Mouse (Mus musculus): ENCODE measurements around the gene Cntf. TPM values are rescaled to one million over a fixed set of nuclear protein-coding genes. Genes with fewer than 3 reads are reported as not detected.

The Cntf gene
- 3.8 and 4.5 TPM in 2 replicates for polyA plus RNA-seq (2012; rRNA removed)

GRCm38 (mm10) chr19:12765308-12765707 lies at the start of gene Cntf:
TSS of gene Cntf (minus strand) at chr19:12765632.
- no peak within 1 kb of the TSS for H3K4me3 ChIP-seq (replicated peaks; ENCODE audit: insufficient read depth, low read depth, low read length)
- H3K4me1 ChIP-seq (ENCODE audit: control insufficient read depth, insufficient read depth, low read length), result no peaks in the 10 kb centered on the region; the same call in 1 of the 2 replicates
- H3K27ac ChIP-seq (ENCODE audit: insufficient read depth, low read length), result no peak within 1 kb of the TSS
- TF ChIP-seq CTCF (IDR thresholded peaks at IDR 0.05; ENCODE audit: borderline replicate concordance, insufficient read depth, low read depth, low read length) (no peak), POLR2A (IDR thresholded peaks at IDR 0.05; ENCODE audit: borderline replicate concordance, insufficient read depth, low read length) (no peak)
- DNase-seq, result no peak
- 82% methylated on average over 7 of the region's 7 CpGs for WGBS
- H3K27me3 ChIP-seq (ENCODE audit: control insufficient read depth, insufficient read depth, low read length), result no peaks in the 10 kb centered on the region

GRCm38 (mm10) chr19:12813883-12814282 lies 48.5 kb upstream of the Cntf start:
- 72% methylated on average over 1 of the region's 1 CpGs for WGBS
- Histone ChIP-seq H3K4me3 (replicated peaks; ENCODE audit: insufficient read depth, low read depth, low read length) (no peak overlapping the region), H3K4me1 (ENCODE audit: control insufficient read depth, insufficient read depth, low read length) (no peaks in the 10 kb centered on the region), H3K27me3 (ENCODE audit: control insufficient read depth, insufficient read depth, low read length) (no peaks in the 10 kb centered on the region), H3K27ac (ENCODE audit: insufficient read depth, low read length) (no peak overlapping the region)
- DNase-seq, result no peak
- TF ChIP-seq POLR2A (IDR thresholded peaks at IDR 0.05; ENCODE audit: borderline replicate concordance, insufficient read depth, low read length) (no peak), CTCF (IDR thresholded peaks at IDR 0.05; ENCODE audit: borderline replicate concordance, insufficient read depth, low read depth, low read length) (no peak)

- 43% methylated on average over 1 of the region's 1 CpGs for WGBS
- H3K4me1 ChIP-seq (ENCODE audit: control insufficient read depth, insufficient read depth, low read length), result no peaks in the 10 kb centered on the region
- DNase-seq, result no peak
- no peak overlapping the region for H3K4me3 ChIP-seq (replicated peaks; ENCODE audit: insufficient read depth, low read depth, low read length)
- H3K27me3 ChIP-seq (ENCODE audit: control insufficient read depth, insufficient read depth, low read length), result no peaks in the 10 kb centered on the region
- TF ChIP-seq POLR2A (IDR thresholded peaks at IDR 0.05; ENCODE audit: borderline replicate concordance, insufficient read depth, low read length) (no peak), CTCF (IDR thresholded peaks at IDR 0.05; ENCODE audit: borderline replicate concordance, insufficient read depth, low read depth, low read length) (no peak)
- H3K27ac ChIP-seq (ENCODE audit: insufficient read depth, low read length), result no peak overlapping the region
Measured at GRCm38 (mm10) chr19:12812644-12813364, 47.4 kb upstream of the Cntf start.

- TF ChIP-seq POLR2A (IDR thresholded peaks at IDR 0.05; ENCODE audit: borderline replicate concordance, insufficient read depth, low read length), result no peak
- no peak for TF ChIP-seq CTCF (IDR thresholded peaks at IDR 0.05; ENCODE audit: borderline replicate concordance, insufficient read depth, low read depth, low read length)
- Histone ChIP-seq H3K27me3 (ENCODE audit: control insufficient read depth, insufficient read depth, low read length) (no peaks in the 10 kb centered on the region), H3K4me1 (ENCODE audit: control insufficient read depth, insufficient read depth, low read length) (no peaks in the 10 kb centered on the region), H3K4me3 (replicated peaks; ENCODE audit: insufficient read depth, low read depth, low read length) (no peak overlapping the region), H3K27ac (ENCODE audit: insufficient read depth, low read length) (no peak overlapping the region)
- WGBS, result 78% methylated on average over 2 of the region's 2 CpGs
- DNase-seq, result no peak
Measured at GRCm38 (mm10) chr19:12806214-12806613, 40.8 kb upstream of the Cntf start.

- H3K4me3 ChIP-seq (replicated peaks; ENCODE audit: insufficient read depth, low read depth, low read length), result no peak overlapping the region
- TF ChIP-seq CTCF (IDR thresholded peaks at IDR 0.05; ENCODE audit: borderline replicate concordance, insufficient read depth, low read depth, low read length), result no peak
- TF ChIP-seq POLR2A (IDR thresholded peaks at IDR 0.05; ENCODE audit: borderline replicate concordance, insufficient read depth, low read length), result no peak
- DNase-seq, result no peak
- H3K27ac ChIP-seq (ENCODE audit: insufficient read depth, low read length), result no peak overlapping the region
- 80% methylated on average over 3 of the region's 3 CpGs for WGBS
- no peaks in the 10 kb centered on the region for H3K4me1 ChIP-seq (ENCODE audit: control insufficient read depth, insufficient read depth, low read length)
- no peaks in the 10 kb centered on the region for H3K27me3 ChIP-seq (ENCODE audit: control insufficient read depth, insufficient read depth, low read length)
Measured at GRCm38 (mm10) chr19:12805730-12806129, 40.3 kb upstream of the Cntf start.

GRCm38 (mm10) chr19:12804237-12804636 lies 38.8 kb upstream of the Cntf start:
- Histone ChIP-seq H3K4me3 (replicated peaks; ENCODE audit: insufficient read depth, low read depth, low read length) (no peak overlapping the region), H3K27ac (ENCODE audit: insufficient read depth, low read length) (no peak overlapping the region), H3K27me3 (ENCODE audit: control insufficient read depth, insufficient read depth, low read length) (no peaks in the 10 kb centered on the region), H3K4me1 (ENCODE audit: control insufficient read depth, insufficient read depth, low read length) (no peaks in the 10 kb centered on the region)
- TF ChIP-seq CTCF (IDR thresholded peaks at IDR 0.05; ENCODE audit: borderline replicate concordance, insufficient read depth, low read depth, low read length) (no peak), POLR2A (IDR thresholded peaks at IDR 0.05; ENCODE audit: borderline replicate concordance, insufficient read depth, low read length) (no peak)
- DNase-seq, result no peak
- WGBS, result 86% methylated on average over 1 of the region's 1 CpGs

- 52% methylated on average over 3 of the region's 3 CpGs for WGBS
- no peak overlapping the region for H3K4me3 ChIP-seq (replicated peaks; ENCODE audit: insufficient read depth, low read depth, low read length)
- no peaks in the 10 kb centered on the region for H3K27me3 ChIP-seq (ENCODE audit: control insufficient read depth, insufficient read depth, low read length)
- no peak overlapping the region for H3K27ac ChIP-seq (ENCODE audit: insufficient read depth, low read length)
- peak in 1 of 2 experiments; percentile 47 for DNase-seq
- TF ChIP-seq CTCF (IDR thresholded peaks at IDR 0.05; ENCODE audit: borderline replicate concordance, insufficient read depth, low read depth, low read length) (no peak), POLR2A (IDR thresholded peaks at IDR 0.05; ENCODE audit: borderline replicate concordance, insufficient read depth, low read length) (no peak)
- no peaks in the 10 kb centered on the region for H3K4me1 ChIP-seq (ENCODE audit: control insufficient read depth, insufficient read depth, low read length)
Measured at GRCm38 (mm10) chr19:12802830-12803229, 37.4 kb upstream of the Cntf start.

GRCm38 (mm10) chr19:12801046-12801445 lies 35.6 kb upstream of the Cntf start:
- no peaks in the 10 kb centered on the region for H3K27me3 ChIP-seq (ENCODE audit: control insufficient read depth, insufficient read depth, low read length)
- H3K4me1 ChIP-seq (ENCODE audit: control insufficient read depth, insufficient read depth, low read length), result no peaks in the 10 kb centered on the region
- H3K4me3 ChIP-seq (replicated peaks; ENCODE audit: insufficient read depth, low read depth, low read length), result no peak overlapping the region
- no peak overlapping the region for H3K27ac ChIP-seq (ENCODE audit: insufficient read depth, low read length)
- 80% methylated on average over 3 of the region's 3 CpGs for WGBS
- TF ChIP-seq POLR2A (IDR thresholded peaks at IDR 0.05; ENCODE audit: borderline replicate concordance, insufficient read depth, low read length) (no peak), CTCF (IDR thresholded peaks at IDR 0.05; ENCODE audit: borderline replicate concordance, insufficient read depth, low read depth, low read length) (no peak)
- no peak for DNase-seq
